Mouse (Mus musculus): ENCODE measurements around the gene Dcaf5. TPM values are rescaled to one million over a fixed set of nuclear protein-coding genes. Genes with fewer than 3 reads are reported as not detected.

Gene Dcaf5
- polyA plus RNA-seq (2014; fragmentation: Illumina TruSeq; extraction: RNeasy Lipid Tissue Mini Kit (QIAGEN cat#74804); ENCODE audit: low read depth, low replicate concordance) = 33.2 TPM

GRCm38 (mm10) chr12:80436336-80436976, at the start of gene Dcaf5:
Dcaf5 (minus strand) TSS chr12:80436601.

GRCm38 (mm10) chr12:80462942-80463651, 26.7 kb upstream of the Dcaf5 start, which contains the start of gene Exd2:
Exd2 (plus strand) TSS chr12:80463095.

Other genes starting within 250 kb of the Dcaf5 start
- 15.6 TPM for gene Actn1, start 176.2 kb downstream of the Dcaf5 start, polyA plus RNA-seq (2014; fragmentation: Illumina TruSeq; extraction: RNeasy Lipid Tissue Mini Kit (QIAGEN cat#74804); ENCODE audit: low read depth, low replicate concordance)
- gene Exd2, start 26.5 kb upstream of the Dcaf5 start, polyA plus RNA-seq (2014; fragmentation: Illumina TruSeq; extraction: RNeasy Lipid Tissue Mini Kit (QIAGEN cat#74804); ENCODE audit: low read depth, low replicate concordance) = 23.7 TPM
- gene Galnt16, start 81.7 kb upstream of the Dcaf5 start, polyA plus RNA-seq (2014; fragmentation: Illumina TruSeq; extraction: RNeasy Lipid Tissue Mini Kit (QIAGEN cat#74804); ENCODE audit: low read depth, low replicate concordance) = 4.0 TPM
- gene Slc39a9, start 207.3 kb upstream of the Dcaf5 start, polyA plus RNA-seq (2014; fragmentation: Illumina TruSeq; extraction: RNeasy Lipid Tissue Mini Kit (QIAGEN cat#74804); ENCODE audit: low read depth, low replicate concordance) = 65.2 TPM
- gene Erh, start 207.7 kb upstream of the Dcaf5 start, polyA plus RNA-seq (2014; fragmentation: Illumina TruSeq; extraction: RNeasy Lipid Tissue Mini Kit (QIAGEN cat#74804); ENCODE audit: low read depth, low replicate concordance) = 30.6 TPM

Data from adrenal gland, adult 10 weeks (tissue).